Mouse (Mus musculus): Measurements from ENCODE around the gene C1qtnf9.

GRCm38 (mm10) chr14:60798721-60799120 is 30.8 kb downstream of the C1qtnf9 start:
- TF ChIP-seq CTCF (IDR thresholded peaks at IDR 0.05; ENCODE audit: low read depth) (no peak), EP300 (optimal IDR thresholded peaks at IDR 0.05) (no peak)

All from stomach, postnatal 0 days (tissue).